Mouse (Mus musculus): ENCODE data around the gene Cacng3.

Gene Cacng3

GRCm38 (mm10) chr7:122718540-122718939 lies 48.2 kb downstream of the Cacng3 start:
- DNase-seq (ENCODE audit: low read depth, low spot score), result no peak

DNA sequence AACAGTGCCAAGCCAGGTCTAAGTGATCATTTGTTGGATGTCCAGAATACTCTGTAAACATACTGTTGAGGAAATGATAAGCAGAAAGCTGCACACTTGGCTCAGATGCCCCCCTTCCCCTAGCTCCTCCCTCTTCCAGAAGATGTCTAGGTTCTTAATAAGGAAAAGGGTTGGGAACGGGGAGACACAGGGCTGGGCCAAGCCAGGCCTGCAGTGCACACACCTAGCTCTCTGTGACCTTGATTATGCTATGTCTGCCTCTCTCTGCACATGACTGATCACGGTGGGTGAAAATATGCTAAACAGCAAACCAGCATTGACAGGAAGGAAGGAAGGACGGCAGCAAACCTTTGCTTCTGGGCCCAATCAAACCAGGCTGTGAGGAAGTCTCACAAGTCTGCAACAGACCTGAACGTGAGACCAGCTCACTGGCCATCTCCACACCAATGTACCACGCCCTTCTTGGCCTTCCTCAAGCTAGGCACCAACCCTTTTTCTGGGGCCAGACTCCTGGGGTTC lies 53.1 kb downstream of the Cacng3 start:
- no peak for DNase-seq (ENCODE audit: low read depth, low spot score)

GRCm38 (mm10) chr7:122726376-122726775 lies 56.1 kb downstream of the Cacng3 start:
- DNase-seq (ENCODE audit: low read depth, low spot score), result no peak

DNA sequence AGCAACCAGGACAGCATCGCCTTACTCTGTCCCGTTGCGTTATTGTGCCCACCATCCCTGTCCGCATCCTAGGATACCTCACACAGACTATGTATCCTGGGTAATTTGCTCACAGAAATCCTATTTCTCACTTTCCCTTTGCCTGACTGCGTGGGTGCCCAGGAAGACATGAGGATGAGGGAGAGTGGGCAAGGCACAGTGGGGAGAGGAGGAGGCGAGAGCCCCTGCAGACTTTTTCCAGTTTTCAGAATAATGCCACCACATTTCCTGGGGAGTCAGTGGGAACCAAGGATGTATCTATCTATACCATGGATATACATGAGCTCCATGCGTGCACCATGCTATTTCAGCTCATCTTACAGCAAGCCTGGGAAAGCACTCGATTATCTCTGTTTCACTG lies 57.9 kb downstream of the Cacng3 start:
- no peak for DNase-seq (ENCODE audit: low read depth, low spot score)

GRCm38 (mm10) chr7:122728846-122729245 lies 58.6 kb downstream of the Cacng3 start:
- no peak for DNase-seq (ENCODE audit: low read depth, low spot score)

DNA sequence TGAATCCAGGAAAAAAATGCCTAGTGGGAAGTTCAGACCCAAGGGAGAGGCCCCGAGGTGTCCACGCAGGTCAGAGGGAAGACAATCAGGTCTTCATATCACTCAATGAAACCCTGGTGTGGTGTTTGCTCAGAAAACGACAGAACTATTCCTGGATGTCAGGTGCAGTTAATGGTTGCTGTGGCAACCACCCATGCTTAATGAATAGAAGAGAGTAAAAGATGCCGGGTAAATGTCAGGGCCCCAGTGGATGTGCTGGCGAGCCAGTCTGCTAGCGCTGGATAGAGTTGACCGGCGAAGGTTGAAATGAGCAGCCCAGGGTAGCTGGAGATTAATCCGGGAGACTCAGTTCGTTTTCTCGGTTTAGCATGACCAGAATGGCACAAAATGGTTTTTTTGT lies 65.0 kb downstream of the Cacng3 start:
- no peak for DNase-seq (ENCODE audit: low read depth, low spot score)

GRCm38 (mm10) chr7:122738541-122738940 lies 68.2 kb downstream of the Cacng3 start:
- no peak for DNase-seq (ENCODE audit: low read depth, low spot score)

DNA sequence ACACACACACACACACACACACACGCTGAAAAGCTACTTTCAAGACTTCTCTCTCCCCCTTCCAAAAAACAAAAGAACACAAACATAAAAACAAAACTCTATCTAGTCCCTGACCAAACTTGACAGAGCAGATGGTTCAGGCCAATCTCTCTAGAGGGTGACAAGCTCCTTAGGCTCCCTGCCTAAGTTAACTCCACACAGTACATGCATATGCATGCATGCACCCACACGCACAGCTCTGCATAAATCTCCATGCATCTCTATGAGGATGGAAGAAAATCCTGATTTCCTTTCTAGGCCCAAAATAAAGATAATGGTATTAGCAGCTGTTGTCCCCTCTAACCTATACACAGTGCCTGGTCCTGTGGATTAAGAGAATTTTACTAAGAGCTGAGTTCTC lies 70.4 kb downstream of the Cacng3 start:
- no peak for DNase-seq (ENCODE audit: low read depth, low spot score)

GRCm38 (mm10) chr7:122755920-122756603 lies 85.8 kb downstream of the Cacng3 start:
- DNase-seq (ENCODE audit: low read depth, low spot score), result no peak

DNA sequence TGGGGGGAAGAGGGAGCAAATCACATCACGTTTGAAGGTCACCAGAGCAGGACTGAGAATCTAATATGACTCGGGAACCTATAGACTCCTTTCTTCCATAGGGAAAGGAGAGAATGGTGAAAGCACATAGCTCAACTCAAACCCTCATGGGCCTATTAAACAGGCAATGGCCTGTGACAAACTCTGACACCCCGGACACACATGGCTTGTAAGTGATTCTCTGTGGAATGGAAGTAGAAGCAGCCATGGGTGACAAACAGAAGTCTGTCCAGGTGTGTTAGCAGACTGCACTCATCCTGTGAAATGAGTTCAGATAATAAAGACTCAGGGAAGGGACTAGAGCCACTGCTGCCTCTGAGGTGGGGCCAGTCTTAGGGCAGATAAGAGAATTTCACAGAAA lies 88.4 kb downstream of the Cacng3 start:
- no peak for DNase-seq (ENCODE audit: low read depth, low spot score)

DNA sequence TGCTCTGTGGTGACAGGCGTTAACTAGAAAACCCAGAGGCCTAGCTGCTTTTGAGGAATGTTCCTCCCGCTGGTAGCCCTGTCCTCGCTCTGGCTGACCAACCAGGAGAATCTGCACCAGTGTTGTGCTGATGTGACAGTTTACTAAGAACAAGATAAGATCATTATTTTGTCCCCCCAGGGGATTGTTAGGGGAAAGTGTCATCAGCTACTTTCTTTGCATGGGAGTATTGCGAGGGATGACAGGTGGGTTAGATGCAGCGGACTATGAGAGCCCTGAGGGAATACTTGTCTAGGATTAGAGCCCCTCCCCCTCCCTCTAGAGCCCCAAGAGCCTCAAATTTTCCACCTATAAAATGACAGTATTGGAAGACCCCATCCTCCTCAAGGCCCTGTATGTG lies 94.2 kb downstream of the Cacng3 start:
- DNase-seq (ENCODE audit: low read depth, low spot score), result no peak

- DNase-seq (ENCODE audit: low read depth, low spot score), result no peak
These were observed 98.2 kb downstream of the Cacng3 start for GRCm38 (mm10) chr7:122768292-122769020.

GRCm38 (mm10) chr7:122779601-122780000 lies 109.3 kb downstream of the Cacng3 start:
- no peak for DNase-seq (ENCODE audit: low read depth, low spot score)

GRCm38 (mm10) chr7:122789929-122790328 lies 119.6 kb downstream of the Cacng3 start:
- no peak for DNase-seq (ENCODE audit: low read depth, low spot score)

DNA sequence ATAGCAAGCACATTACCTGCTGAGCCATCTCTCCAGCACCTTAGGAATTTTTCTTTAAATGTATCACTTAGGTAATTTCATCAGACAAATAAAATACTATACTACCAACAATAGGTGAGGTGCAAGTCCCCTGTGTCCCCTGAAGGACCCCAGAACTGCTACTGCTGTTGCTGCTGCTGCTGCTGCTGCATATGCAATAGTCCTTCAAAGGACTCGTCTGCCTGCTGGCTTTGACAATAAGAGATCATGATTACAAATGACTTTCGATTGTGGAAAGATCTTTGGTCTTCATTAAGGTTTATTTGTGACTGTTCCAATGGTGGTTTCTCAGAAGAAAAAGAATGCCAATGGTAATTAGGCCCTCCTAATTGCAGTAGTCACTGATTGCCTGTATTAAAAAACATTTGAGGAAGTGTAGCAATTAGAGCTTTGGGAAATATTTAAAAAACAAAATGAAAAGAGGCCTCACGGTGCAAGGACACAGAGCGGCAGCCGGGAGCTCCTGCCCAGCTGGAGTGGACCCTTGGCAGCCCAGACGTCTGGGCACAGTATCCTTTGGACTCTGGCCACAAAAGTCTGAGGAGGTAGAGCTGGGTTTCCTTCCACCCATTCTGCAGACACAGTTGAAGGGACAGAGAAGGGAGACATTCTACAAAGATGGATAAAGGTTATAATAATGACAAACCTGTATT lies 123.5 kb downstream of the Cacng3 start:
- DNase-seq (ENCODE audit: low read depth, low spot score), result no peak

GRCm38 (mm10) chr7:122795140-122795539 lies 124.8 kb downstream of the Cacng3 start:
- no peak for DNase-seq (ENCODE audit: low read depth, low spot score)

GRCm38 (mm10) chr7:122800821-122801220 lies 130.5 kb downstream of the Cacng3 start:
- no peak for DNase-seq (ENCODE audit: low read depth, low spot score)

- DNase-seq (ENCODE audit: low read depth, low spot score), result no peak
These were observed 133.7 kb downstream of the Cacng3 start for GRCm38 (mm10) chr7:122803839-122804496.

- DNase-seq (ENCODE audit: low read depth, low spot score), result no peak
These were observed 136.2 kb downstream of the Cacng3 start for GRCm38 (mm10) chr7:122806531-122806930.

DNA sequence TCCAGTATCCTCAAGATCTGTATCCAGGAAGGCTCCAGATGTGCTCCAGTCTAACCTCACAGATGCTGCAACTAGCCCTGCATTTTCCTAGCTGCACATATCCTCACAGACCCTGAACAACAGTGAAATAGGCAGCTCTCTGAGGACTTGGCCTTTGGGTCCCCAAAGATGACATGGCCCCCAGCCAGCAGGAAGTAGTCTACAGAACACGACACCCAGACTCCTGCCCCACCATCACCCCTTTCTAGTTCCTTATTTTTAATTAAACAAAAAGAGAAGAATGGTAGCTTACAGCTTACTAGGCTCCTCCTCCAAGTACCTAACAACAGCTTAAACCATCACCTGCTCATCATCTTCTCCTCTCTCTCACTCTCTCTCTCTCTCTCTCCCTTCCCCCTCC lies 143.4 kb downstream of the Cacng3 start:
- DNase-seq (ENCODE audit: low read depth, low spot score), result no peak

GRCm38 (mm10) chr7:122817565-122817964 lies 147.3 kb downstream of the Cacng3 start:
- no peak for DNase-seq (ENCODE audit: low read depth, low spot score)
